Mouse (Mus musculus) ovary, postnatal 14 days (tissue): ENCODE results near the gene Dlst.
"Not testable (repeated sequence)": the region's sequence is repeated elsewhere in the genome, so short reads cannot be mapped to it uniquely, and the experiment has no call there.

ENCODE experiments used
- DNase-seq: peaks from one replicate; pipeline ENCODE4 v3.0.0; 2022; ENCODE audit warnings: low spot score

Gene Dlst

DNA sequence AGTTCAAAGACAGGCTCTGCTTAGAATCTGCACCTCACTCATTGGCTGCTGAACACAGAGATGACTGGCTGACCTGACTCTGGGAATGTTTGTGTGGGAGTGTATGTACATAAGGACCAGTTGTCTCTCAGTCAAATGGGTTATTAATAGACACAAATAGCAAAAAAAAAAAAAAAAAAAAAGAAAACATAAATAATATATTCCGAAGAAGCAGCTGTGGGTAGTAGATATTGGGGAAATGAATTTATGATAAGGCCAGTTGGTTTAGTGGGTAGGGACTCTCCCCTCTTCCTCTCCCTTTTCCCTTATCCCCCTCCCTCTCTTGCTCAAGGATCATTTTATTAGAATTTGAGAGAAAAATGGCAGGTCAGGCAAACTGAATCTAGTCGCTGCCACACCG, 3.3 kb downstream of the Dlst start:
- no peak for DNase-seq

DNA sequence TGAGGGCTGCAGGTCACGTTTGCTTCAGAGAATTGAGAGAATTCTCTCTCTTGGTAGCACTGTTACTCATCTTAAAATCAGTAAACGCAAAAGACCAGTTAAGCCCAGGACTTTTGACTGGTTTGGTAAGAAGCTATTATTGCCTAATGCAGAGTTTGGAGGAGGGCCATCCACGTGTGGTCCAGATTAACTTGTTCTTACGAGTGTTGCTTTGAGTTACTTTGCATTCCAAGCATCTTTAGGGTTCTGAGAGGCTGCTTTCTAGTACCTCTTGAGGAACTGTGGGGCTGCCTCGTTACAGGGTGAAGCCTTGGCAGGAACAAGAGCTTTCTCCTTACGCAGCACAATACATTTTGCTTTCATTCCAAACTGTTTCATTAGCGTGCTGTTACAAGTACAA, 5.0 kb downstream of the Dlst start:
- no peak for DNase-seq

DNA sequence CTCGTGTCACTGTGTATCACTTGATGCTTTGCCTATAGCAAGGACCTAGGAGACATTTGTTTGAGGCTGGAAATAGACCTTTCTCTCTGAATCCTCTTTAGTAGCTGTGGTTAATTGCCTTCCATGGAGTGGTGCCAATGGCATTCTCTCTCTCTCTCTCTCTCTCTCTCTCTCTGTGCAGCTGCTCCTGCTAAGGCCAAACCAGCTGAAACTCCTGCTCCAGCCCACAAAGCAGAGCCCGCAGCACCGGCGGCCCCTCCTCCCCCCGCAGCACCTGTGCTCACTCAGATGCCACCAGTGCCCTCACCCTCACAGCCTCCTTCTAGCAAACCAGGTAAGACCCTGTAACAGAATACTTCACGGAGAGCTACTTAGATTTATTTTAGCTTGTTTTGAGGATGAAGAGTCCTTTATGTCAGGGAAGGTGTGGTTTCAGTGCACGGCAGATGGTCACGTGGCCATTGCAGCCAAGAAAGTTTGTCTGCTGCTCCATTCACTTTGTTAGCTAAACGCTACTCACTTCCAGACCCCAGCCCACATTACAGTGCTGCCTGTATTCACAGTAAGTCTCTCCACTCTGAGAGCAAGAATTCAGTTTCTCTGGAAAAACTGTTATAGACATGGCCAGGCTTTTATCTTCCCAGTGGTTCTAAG, 11.3 kb downstream of the Dlst start:
- DNase-seq = no peak

DNA sequence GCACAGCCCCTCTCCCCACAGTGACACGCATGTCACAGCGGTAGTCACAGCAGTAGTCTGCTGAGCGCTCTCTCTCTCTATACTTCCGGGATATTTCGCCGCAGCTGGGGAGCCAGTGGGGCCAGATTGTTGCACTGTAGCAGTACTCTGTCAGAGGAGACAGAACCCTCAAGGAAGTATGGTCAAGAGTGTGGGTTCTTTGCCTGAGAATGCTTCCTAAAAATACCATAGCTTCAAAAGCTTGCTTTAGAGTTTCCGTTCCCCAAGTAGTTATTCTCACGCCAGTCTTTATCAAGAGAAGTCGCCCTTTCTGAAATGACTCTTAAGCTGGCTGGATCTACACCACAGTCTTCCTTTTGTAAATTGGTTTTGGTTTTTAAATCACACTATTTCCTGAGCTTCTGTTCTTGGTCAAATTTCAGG, 12.5 kb downstream of the Dlst start:
- DNase-seq = no peak

DNA sequence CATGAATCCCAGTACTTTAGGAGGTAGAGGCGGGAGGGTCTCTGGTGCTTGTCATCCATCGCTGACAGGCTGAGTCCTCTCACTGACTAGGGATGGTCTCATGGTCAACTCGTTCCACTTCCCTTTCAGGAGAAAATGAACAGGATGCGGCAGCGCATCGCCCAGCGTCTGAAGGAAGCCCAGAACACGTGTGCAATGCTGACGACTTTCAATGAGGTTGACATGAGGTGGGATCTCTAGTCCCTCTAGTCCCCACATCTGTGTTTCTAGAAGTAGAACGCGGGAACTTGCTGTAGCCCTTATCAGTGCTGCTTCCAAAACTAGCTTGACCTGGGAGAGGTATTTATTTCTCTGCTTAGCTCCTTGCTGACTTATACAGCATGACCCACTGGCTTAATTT, 13.0 kb downstream of the Dlst start:
- DNase-seq = no peak

DNA sequence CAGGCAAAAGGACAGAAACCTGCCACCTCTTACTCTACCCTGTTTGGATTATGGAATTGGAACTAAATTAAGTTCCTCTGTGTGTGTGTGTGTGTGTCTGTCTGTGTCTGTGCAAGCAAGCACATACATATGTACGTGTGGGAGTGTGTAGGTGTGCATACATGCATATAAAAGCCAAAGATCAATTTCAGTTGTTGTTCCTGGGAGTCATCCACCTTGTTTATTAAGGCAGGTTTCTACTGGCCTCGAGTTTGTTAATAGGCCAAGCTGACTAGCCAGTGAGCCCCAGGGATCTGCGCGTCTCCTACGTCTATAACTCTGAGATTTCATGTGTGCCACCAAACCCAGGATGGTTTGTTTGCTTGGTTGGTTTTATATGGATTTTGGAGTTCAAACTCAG, 14.1 kb downstream of the Dlst start:
- DNase-seq = no peak

DNA sequence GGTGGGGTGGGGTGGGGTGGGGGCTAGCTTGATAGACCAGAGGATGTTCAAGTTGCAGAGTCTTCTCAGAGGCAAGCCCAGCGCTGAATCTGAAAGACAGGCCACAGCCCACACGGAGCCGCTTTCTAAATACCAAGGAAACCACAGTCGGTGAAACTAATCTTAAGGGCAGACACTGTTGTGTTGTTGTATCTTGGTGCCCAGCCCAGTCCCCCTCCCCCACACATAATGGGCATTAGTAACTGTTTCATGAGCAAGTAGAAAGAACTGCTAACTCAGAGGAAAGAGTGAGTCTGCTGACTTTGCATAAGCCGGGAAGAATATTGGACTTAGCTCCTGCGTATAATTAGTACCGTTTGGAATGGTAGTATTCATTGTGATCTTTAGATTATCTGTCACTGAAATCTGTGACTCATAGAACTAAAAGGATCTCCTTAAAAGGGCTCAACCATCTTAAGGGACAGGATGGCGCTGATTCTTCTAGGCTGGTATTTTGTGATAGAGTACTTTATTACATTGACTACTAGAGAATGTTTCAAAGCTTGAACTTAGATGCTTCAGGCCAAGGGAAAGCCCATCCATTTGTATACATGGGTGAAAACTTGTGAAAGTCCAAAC, 16.5 kb downstream of the Dlst start:
- DNase-seq = no peak

DNA sequence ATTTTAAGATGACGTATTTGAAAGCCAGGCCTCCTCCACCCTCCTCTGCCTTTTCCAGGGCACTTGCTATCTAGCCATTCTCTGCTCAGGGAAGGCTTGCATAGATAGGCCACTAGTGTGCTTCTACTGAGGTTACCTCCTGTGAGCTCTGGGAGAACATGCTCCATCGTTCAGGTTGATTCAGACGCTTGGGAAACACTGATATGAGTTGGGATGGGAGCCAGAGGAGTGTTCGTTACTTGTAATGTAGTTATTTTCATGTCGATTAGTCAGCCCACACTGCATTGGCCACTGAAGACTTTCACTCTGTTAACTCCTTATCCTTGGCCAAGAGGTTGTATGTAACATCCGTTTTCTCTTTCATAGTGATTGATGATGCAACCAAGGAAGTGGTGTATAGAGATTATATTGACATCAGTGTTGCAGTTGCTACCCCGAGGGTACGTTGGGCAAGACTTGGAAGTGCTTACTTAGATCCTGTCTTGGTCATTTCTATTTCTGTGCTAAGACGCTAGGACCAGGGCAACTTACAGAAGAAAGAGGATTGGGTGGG, 18.9 kb downstream of the Dlst start:
- DNase-seq = no peak

DNA sequence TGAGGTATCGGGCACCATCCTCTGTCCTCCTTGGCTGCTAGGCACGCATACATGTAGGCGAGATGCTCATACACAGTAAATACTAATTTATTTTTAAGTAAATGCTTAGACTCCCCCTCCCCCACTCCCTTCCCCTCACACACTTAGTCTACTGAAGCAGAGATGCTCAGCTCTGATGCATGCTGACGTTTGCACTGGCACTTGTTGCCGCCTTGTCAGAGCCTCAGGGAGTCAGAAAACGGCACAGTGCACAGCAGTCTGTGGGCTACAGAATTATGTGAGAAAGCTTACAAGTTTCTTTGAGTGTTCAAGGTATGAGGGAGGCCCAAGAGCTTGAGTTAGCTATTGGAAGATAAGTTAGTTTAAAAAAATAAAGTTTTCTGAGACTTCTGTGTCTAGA, 20.7 kb downstream of the Dlst start:
- DNase-seq = no peak

DNA sequence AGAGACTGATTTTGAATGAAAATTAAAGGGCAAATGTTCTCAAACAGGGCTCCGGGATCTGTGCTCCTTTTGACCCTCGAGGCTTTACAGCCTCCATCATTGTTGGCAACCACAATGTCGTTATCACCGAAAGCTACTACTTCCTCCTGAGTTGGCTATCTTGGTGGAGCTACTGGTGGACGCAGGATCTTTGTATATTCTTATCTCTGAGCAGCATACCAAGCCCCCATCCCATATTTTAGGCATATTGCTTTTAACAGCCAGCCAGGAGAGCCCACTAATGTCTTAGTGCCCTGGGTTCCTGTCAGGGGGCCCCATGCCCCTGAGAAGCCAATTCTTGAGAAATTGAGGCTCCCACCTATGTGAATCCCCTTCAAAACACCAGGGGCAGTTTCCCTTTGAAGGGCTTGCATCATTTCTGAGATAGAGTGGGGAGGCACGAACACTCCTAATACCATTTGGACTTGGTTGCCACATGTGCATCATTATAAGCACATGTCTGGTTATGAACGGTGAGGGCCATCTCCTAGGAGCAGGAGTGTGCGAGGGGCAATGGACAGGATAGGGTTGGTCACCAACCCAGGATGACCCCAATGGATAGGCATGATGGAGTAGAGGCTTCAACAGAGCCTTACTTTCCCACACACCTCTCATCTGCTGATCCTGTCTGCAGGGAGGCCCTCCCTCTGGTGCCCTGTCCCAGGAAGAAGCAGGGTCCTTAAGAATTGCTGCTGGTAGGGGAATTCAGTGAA, 23.6 kb downstream of the Dlst start:
- no peak for DNase-seq

DNA sequence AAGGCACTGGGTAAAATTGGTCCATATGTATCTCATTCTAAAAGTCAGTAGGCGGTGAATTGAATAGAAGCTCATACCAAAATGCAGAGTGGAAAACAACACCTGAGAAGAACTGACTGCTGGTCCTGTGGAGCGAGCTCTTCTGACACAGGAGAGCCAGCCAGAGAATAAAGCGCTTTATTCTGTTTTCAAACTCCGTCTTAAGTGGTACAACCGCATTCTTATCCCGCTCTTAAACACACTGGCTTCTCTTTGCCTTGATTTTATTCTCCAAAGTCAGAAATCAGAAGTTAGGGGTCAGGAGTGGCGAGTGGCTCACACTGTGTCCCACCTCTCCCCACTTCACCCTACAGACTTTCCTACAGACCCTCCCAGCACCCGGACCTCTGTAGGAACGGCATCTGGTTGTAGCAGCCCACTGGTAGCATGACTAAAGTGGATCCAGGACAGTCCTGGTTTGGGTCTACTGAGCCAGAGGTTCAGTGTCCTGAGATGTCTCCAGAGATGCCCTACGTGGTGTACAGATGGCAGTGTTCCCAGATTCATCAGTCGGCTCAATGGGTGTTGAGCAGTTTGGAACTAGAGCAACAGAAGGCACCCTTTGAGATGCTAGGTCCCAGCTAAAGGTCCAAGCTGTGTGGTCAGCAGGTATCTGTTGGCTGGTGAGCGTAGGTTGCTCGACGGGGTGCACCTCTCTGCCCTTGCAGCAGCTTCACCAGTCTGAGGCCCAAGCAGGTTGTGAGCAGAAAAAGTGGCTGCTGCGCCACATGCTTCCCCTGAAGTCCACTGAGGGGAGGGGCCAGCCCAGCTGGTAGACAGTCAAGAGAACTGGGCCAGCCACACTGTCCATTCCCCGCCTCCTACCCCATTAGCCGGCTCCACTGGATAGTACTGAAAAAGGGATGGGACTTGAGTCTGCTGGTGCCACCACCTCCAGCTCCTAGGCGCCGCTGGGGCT, 25.2 kb downstream of the Dlst start:
- DNase-seq = no peak

DNA sequence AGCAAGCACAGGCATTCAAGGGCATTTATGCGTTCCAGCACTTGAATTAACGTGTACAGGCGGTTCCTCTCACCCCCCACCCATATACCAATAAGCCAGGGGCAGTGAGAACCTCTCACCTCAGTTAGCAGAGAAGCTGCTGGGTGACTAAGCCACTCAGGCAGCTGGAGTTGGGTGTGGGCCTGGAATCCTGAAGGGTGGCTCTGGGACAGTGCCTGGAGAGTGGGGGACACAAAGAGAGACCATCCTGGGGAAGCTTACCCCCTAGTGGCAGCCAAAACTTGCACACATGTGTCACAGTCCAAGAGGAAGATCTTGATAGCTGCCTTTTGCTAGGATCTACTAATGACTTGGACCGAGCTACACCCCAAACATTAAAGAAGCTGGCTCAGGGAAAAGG, 26.0 kb downstream of the Dlst start:
- no peak for DNase-seq

DNA sequence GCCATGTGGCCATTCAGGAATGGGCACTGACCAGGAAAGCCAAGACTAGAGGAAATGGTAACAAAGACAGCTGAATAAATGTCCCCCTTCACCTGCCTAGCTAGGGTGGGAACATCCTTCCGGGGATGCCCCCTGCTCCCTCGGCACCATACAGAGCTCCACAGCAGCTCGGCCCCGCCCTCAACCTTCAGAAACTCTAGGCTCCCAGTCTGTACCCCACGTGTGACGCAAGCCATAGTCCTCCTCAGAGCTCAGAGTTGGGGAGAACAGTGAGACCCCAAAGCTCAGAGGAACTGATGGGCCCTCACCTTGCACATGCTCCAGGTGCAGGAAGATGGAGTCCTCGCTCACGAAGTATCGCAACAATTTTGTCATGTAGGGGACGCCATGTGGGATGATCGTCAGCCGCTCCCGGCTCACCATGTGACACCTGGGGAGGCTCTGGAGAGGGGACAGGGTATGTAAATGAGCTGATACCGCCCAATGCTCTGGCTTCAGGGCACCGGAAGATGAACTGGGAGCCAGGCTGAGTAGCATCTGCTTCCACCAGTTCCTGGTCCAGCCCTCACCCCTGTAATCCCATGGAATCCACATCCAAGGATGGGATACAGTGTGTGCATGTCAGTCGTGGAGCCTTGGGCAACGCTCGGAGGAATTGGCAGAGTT, 29.5 kb downstream of the Dlst start:
- no peak for DNase-seq

DNA sequence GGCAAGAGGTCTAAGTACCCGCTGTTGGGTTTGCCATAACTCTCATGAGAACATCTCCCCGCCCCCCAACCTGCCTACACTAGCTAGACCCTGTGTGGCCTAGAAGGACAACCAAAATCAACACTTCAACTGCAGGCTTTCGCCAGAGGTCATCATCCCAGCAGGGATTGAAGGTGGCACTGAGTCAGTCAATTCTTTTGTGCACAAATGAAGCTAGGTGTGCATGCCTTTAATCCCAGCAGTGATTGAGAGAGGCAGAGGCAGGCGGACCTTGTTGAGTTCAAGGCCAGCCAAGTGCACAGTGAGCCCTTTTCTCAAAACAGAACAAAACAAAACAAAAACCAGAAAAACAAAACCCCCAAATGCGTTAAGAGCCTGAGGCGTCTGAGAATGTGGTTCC, 30.5 kb downstream of the Dlst start:
- no peak for DNase-seq

DNA sequence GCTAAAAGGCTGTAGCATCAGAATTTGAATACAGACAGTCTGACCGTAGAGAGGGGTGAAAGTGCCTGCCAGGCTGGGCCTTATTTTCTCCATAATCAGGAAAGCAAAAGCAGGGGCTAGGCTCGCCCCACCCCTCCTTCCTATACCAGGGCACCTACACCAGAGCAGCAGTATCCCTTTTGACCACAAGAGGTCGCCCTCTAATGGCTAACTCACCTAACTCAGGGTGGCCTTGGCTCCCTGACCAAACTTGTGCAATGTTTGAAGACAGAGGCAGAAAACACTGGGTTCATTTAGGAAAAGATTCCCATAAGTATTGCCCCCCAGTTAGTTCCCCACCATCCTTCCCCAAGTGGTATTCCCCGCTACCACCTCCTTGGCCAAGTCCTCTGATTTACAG, 32.2 kb downstream of the Dlst start:
- DNase-seq = peak; percentile 88

DNA sequence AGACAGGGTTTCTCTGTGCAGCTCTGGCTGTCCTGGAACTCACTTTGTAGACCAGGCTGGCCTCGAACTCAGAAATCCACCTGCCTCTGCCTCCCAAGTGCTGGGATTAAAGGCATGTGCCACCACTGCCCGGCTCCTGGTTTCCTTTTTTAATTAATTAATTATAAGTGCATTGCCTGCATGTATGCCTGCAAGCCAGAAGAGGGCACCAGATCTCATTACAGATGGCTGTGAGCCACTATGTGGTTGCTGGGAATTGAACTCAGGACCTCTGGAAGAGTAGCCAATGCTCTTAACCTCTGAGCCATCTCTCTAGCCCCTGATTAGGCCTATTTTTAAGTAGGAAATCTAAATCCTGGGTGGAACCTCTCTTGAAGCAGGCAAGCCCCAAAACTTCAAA, 33.6 kb downstream of the Dlst start:
- DNase-seq = not testable (repeated sequence)

DNA sequence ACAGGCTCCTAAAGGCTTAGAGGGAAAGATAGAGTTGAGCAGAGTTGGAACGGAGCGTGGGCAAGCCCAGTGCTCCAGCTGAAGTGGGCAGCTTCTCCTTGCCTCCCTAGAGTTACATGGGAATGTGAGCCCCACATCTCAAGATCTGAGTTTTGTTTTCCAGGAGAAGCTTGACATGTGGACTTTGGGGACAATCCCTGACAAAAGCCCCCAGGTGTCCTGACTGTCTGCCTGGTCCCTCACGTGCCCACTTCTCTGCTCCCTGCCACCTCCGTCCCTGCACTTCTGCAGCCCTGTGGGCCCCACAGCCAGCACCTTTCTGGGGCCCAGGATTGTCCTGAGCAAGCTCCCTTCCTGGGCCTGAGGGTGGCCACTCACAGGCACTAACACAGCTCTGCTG, 34.2 kb downstream of the Dlst start:
- no peak for DNase-seq

DNA sequence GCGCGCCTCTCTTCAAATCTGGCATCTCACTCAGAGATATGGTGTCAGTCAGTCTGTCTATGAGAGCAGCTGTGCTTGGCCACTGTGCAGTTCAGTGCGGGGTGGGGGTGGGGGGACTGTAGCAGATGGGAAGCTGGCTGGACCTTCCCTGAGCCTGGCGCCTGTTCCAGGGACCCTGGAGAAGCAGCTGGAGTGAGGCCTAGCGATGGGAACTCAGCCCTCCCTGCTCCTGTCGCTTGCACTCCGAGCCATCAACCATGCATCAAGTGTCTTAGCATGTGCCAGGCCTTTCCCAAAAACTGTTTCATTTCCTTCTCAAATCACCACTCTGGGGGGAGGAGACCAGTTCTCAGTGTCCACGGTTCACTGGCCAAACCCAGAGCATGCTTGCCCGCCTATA, 35.0 kb downstream of the Dlst start:
- no peak for DNase-seq

DNA sequence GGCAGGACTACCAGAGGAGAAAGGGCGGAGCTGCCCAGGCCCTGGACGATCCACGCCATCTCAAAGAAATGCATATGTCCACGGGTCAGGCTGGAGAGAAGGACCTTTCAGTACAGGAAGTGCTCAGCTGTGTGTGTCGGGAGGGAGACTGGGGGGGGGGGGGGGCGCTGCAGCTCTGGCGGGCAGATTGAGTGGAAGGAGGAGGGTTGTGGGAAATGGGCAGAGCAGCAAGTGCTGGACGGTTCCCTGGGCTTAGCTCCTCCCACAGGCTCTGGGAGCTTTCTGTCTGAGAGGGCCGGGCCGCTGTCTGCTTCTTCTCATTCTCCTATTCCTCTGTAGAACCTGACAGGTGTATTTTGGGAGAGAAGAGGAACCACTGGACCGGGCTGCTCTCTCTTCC, 35.7 kb downstream of the Dlst start:
- no peak for DNase-seq

DNA sequence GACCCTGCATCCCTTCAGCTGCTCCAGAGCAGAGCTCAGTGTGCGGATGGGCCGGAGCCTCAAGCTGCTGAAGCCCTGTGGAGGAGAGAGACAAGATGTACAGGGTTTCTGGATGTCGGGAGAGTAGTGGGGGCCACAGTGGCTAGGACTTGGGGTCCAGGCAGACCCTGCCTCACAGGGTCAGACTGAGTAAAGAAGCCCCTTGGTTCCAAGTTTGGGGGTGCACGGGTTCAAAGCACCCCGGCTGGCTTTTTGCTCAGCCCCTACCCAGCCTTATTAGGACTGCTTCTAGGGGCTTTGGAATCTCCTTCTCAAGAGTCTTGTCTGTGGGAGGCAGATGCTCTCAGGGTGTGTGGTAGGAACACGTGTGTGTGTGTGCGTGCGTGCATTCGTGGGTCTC, 36.2 kb downstream of the Dlst start:
- no peak for DNase-seq

DNA sequence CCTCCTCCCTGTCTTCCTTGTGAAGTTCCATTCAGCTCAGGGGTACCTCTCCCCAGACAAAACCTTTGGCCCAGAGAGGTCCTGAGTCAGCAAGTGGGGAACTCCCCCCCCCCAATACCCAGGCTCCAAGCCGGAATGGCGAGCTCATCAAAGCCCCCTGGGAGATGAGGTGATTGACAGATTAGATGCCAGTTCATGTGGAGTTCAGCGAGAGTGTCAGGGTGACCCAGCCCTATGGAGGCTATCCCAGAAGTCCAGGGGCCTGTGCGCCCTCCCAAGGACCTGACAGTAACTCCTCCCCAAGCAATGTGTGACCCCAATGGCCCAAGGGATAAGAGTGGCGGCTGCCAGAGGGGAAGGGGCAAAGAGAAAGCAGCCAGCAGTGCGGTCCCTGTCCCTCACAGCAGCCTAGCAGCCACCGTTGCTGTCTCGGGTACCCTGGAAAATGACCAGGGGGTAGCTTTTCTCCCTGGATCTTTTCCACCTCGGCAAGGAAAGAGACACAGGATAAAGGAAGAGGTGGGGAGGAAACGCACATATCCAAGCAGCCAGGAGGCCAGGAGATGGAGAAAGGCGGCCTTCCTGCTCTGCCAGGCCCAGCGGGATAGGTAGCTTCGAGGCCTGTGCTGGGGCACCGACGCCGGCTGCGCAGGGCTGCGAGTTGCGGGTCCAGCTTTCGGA, 39.8 kb downstream of the Dlst start:
- DNase-seq = no peak
